Mouse (Mus musculus): ENCODE measurements around the gene Ppif. TPM values are rescaled to one million over a fixed set of nuclear protein-coding genes. Genes with fewer than 3 reads are reported as not detected.

Gene Ppif
- total RNA-seq, 1 experiment from 2014 or later, result 11.5 TPM

DNA sequence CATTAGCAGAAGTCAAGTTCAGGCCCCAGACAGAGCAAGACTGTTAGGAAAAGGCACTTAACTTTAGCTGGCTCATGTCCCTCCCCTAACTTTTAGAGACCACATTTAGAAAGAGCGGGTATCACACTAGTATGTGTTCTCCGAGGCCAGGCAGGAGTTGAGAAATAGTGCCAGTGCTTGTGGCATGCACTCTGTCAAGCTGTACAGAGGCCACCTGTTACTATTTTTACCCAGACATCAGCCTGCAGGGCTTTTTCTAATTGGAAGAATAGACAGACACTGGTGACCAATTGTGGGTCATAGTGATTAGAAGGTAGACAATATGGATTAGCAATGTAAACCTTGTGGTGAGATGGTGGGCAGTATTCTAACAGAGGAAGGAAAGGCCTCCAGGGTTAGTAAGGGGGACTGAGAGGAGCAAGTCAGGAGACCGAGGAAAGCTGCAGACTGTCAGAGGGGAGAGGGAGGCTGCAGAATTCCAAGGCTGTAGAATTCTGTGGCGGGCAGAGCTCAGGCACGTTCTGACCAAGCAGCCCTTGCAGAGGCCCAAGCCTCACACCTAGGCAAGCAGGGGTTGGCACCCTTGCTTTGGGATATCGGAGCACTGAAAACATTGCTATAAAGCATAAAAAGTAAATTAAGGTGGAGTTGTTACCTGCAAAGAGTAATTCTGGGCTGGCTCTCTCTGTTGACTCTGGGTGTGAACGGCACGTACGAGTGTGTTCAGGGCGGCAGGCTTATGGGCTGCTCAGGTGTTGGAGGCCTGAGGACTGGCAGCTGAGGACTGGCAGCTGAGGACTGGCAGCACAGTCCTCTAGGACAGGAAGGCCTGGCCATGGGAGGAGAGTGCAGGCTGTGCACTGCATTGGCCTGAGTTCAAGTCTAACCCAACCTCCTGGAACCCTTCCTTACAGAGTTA is 6.7 kb upstream of the Ppif start:
- ATAC-seq (ENCODE audit: extremely low read depth, insufficient number of reproducible peaks, low FRiP score, poor library complexity, severe bottlenecking), result no peak

DNA sequence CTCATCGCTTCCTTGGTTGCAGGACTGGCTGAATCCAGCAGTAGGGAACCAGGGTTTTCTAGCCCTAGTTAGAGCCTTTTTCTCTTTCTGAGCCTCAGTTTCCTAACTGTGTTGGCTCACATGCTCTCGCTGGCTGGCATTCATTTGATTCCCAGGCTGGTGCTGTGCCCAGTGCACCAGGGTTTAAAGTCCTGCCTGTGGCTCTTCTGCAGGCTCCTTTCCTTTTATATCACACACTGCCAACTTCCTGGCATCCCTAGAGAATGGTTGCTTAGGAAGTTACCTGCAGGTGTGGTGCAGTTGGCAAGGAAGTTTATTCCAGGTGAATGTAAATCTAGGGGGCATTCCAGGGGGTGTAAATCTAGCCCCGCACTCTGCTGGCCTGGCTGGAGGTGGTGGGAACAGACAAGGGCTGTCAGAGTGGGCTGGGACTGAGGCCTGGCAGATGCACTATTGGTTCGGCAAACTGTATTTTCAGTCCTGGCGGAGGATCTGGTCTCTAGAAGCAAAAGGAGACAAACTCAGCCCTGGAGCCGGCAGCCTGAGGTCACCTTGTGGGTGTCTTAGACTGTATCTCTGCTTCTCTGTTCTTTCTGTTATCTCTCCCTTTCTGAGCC is 575 bp upstream of the Ppif start:
- ATAC-seq (ENCODE audit: extremely low read depth, insufficient number of reproducible peaks, low FRiP score, poor library complexity, severe bottlenecking), result no peak

DNA sequence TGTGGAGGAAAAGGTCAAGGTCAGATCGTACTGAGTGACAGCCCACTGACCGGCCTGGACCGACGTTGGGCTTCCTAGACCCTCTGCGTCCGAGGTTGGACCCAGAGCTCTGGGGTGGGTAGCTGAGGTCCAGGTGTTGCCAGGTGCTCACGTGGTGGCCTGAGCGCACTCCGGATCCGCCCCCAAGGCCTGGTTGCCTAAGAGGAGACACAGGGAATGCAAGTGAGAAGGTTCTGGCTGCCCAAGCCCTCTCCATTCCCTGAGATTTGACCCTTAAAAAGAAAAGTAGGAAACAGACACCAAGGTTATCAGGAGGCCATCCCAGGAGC is 579 bp downstream of the Ppif start:
- ATAC-seq (ENCODE audit: extremely low read depth, insufficient number of reproducible peaks, low FRiP score, poor library complexity, severe bottlenecking), result no peak

DNA sequence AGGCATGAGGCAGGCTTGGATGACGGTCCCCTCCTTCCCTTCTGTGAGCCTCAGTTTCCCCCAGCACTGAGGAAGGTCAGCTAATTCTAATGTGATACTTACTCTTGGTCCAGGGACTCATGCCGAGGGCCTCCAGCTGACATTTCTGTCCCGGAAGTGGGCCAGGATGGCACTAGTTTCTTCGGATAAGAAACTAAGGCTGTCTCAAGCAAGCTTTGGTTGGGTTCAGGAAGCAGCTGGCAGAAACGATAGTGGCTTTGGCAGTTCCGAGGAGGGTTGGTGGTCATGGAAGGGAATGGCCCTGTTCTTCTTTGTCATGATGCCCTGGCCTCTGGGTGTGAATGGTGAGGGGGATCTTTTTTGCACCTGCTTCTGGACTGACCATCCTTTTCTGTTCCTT is 1.1 kb downstream of the Ppif start:
- no peak for ATAC-seq (ENCODE audit: extremely low read depth, insufficient number of reproducible peaks, low FRiP score, poor library complexity, severe bottlenecking)

DNA sequence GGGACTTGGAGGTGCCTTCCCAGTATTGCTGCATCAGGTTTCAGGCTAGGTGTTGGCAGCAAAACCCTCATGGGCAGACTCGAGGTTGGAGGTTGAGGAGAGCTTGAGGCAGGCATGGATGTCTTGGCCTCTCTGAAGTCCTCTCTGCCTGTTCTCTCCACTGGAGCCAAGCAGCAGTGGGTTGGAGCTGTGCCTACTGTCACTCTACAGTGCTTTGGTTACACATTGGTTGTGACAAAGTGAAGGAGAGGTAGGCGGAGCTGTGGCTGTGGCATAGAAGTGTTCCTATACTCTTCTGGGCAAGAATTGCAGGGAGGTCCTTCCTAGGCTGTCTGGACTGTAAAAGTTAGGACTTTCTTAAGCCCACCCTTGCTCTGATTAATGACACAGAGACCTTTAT is 2.4 kb downstream of the Ppif start:
- no peak for ATAC-seq (ENCODE audit: extremely low read depth, insufficient number of reproducible peaks, low FRiP score, poor library complexity, severe bottlenecking)

DNA sequence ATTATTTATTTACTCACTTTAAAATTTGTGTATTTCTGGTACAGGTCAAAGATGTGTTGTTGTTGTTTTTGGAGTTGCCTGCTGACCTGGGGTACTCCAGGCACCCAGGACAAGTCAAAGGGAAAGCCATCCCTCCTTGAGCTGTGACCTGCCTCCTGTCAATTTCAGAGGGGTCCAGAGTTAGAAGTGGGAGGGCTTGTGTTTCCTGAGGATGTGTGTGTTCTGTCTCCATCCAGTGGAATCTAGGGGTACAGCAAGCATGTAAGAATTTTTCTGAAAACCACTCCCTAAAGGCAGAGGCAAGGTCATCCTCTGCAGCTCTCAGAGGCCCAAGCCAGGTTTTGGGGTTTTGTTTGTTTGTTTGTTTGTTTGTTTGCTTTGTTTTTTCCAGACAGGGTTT is 8.0 kb downstream of the Ppif start:
- ATAC-seq (ENCODE audit: extremely low read depth, insufficient number of reproducible peaks, low FRiP score, poor library complexity, severe bottlenecking), result no peak

DNA sequence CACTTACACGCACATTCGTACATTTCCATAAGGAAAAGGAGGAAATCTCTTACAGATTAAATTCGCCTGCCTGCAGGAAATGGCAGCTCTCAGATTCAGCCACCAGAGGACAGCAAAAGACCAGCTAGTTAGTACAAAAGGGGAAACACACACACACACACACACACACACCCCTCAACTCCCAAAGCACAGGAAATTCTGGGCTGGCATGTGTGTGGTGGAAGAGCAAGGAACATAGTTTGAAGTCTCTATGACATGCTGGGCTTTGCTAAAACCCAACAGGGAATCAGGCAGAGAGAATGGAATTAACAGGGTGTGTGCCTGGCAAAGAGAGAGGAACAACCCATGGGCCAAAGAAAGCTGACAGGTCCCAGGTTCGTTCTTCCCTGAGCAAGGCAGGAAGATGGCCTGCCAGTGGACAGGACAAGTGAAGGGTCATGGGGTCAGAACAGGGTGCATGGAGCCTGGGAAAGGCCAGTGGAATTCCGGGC is 13.8 kb downstream of the Ppif start:
- peak; percentile 30; the same call in 1 of the 2 replicates for ATAC-seq (ENCODE audit: extremely low read depth, insufficient number of reproducible peaks, low FRiP score, poor library complexity, severe bottlenecking)

DNA sequence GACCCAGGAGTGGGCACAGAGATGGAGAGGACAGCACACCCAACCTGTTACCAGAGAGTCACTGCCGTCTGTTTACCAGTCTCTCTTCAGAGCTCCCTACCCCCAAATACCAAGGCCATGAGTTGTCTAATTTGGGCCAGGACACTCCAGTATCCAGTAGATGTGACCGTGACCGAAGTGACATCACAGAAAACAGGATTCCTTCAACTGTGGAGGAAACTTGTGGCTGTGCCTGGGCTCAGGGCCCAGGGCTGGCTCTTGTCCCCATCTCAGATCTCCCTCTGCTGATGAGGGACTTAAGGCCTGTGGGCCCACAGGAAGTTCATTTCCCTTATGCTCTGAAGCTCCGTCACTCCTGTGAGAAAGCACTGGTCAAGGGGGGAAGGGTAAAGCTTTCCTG is 14.5 kb downstream of the Ppif start:
- no peak for ATAC-seq (ENCODE audit: extremely low read depth, insufficient number of reproducible peaks, low FRiP score, poor library complexity, severe bottlenecking)

DNA sequence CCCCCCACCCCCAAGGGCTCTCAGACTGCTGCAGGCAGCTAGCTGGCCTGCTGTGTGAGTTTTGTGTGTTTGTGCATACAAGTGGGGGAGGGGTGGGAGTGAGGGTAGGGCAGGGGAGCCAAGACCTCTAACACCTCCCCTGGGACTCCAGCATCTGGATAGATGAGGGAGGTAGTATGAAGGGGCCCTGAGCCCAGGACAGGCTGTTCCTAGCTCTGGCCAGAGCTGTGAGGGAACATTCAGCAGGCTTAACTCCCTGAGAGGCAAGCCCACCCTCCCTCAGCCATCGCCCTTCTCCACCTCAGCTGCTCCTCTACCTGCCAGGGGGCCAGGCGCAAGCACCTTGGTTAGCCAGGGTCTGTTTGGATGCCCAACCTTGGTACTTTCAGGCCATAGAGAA is 15.0 kb downstream of the Ppif start:
- no peak for ATAC-seq (ENCODE audit: extremely low read depth, insufficient number of reproducible peaks, low FRiP score, poor library complexity, severe bottlenecking)

DNA sequence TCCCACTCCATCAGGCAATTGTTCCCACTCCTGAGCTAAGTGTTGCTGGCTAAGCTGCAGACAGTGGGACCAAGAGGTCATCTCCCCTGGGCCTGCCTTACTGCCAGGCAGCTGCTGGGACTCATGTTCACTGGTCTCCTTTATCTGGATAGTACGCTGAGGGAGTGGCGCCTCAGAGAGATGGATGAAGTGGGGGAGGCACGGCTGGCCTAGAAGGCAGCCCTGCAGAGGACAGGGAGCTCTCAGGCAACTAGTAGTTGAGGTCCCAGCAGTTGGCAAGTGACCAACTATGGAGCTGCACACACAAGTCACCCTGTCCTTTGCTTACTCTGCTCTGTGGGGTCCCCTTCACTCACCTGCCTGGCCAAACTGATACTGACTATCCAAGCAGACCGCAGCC is 16.1 kb downstream of the Ppif start:
- ATAC-seq (ENCODE audit: extremely low read depth, insufficient number of reproducible peaks, low FRiP score, poor library complexity, severe bottlenecking), result no peak

DNA sequence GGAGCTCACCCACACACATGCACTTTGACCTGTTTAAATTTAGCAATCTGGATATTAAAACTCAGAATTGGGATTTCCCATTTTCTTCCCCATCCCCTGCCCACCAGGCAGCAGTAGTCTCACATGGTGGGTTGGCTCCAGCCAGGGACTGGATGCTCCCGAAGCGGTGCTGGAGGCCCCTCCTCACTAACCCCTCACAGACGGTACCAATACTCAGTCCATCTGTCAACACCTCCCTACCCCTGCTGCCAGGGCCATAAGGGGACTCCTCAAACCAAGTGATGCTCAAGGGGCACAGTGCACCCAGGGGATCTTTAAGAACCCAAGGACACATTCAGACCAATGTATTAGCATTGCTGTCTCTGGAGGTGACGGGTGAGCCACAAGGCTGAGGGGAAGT is 16.7 kb downstream of the Ppif start:
- ATAC-seq (ENCODE audit: extremely low read depth, insufficient number of reproducible peaks, low FRiP score, poor library complexity, severe bottlenecking), result no peak

DNA sequence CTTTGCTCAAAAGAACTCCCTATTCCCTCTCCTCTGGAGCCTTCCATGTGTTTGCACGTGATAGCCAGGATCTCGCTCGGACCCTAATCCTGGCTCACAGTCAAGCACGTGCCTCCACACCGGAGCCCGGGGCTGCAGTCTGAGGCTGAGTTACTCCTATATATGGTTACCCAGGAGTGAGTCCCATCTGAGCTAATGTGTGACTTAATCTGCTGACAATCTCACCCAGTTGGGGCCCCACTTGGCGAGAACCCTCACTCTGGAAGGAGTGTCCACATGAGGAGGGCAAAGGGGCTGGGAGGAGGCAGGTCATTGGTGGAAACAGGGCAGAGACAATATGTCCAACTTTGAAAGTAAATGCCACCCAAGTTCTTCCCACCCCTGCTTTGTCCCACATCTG is 17.2 kb downstream of the Ppif start:
- no peak for ATAC-seq (ENCODE audit: extremely low read depth, insufficient number of reproducible peaks, low FRiP score, poor library complexity, severe bottlenecking)

DNA sequence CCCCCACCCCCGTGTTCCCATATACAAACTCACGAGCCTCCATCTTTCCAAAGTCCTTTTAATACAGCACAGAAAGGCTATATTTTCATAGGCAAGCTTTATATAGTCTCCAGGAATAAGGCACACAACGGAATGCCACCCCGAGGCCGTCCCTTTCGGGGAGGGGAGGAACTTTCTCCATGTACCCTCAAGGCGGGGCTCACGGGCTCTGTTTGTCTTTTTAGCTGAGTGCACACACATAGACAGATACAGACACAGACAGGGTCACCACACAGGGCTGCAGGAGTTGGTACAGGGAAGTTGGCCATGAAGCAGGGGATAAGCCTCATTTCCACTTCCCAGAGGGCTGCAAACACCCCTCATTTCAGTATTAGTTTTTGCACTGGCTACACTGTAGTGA is 17.6 kb downstream of the Ppif start:
- no peak for ATAC-seq (ENCODE audit: extremely low read depth, insufficient number of reproducible peaks, low FRiP score, poor library complexity, severe bottlenecking)

DNA sequence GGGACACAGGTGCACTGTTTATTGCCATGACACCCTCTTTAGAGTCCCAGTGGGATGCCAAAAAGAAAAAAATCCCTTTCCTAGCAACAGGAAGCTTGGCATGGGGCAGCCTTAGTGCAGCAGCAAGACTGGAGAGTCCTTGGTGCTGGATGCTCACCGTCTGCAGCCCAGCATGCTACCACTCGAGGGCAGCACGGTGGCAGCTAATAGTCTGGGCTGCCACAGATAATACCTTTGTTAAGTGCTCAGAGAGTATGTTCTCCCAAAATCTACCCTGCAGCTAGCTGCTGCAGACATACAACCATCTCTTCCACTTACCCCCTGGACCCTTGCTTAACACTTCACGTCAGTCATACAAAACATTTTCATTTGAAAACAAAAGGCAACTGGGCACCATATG is 19.5 kb downstream of the Ppif start:
- no peak for ATAC-seq (ENCODE audit: extremely low read depth, insufficient number of reproducible peaks, low FRiP score, poor library complexity, severe bottlenecking)

DNA sequence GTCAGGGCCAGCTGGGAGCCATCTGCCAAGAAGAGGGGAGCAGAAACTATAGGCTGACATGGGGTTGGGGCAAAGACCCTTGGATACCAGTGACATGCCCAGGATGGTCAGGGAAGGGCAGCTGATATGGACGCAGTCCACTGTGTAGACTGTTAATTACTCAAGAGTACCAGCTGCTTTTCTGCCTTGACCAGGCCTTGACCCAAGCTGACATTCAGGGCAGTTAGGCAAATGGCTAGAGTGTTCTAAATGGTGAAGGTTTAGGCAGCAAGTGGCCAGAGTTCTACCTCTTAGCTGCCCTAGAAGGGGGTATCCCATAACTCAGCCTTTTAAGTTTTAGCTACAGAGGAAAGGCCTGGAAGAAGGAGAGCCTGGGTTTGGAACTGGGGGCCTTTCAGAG is 22.6 kb downstream of the Ppif start:
- ATAC-seq (ENCODE audit: extremely low read depth, insufficient number of reproducible peaks, low FRiP score, poor library complexity, severe bottlenecking), result no peak

DNA sequence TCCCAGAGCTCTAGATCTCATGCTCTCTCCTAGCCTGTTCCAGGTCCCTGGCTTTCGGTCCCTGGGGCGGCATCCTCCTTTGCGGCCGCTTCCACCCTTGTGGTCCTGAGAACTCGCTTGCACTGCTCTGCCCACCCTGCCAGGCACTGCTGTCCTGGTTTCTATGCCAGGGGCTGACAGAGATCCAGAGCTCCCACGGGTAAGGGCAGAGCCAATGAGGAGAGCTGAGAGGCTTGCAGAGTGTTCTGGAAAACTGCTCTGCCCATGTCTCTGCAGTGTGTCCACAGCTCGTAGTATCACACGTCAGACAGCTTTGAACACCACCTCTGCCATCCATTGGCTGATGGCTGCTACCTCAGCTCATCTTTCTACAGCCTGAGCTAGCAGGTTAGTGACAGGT is 23.8 kb downstream of the Ppif start:
- ATAC-seq (ENCODE audit: extremely low read depth, insufficient number of reproducible peaks, low FRiP score, poor library complexity, severe bottlenecking), result no peak

DNA sequence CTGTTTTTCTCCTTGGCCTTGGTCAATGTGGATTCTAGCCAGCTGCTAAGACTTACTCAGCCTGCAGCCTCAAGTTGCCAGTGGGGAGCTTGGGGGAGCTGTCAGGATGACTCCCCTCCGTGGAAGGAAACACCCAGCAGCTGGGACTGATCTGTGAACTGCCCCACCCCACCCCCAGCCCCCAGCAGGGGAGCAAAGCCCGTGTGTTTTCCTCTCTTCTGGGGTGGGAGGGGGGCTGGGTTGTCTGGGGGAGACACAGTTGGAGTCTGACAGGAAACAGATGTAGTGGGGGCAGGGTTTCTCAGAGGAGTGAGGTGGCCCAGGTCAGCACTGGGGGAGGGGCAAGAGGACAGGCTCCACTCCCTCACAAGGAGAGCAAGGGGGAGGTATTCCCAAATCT is 24.5 kb downstream of the Ppif start:
- no peak for ATAC-seq (ENCODE audit: extremely low read depth, insufficient number of reproducible peaks, low FRiP score, poor library complexity, severe bottlenecking)

DNA sequence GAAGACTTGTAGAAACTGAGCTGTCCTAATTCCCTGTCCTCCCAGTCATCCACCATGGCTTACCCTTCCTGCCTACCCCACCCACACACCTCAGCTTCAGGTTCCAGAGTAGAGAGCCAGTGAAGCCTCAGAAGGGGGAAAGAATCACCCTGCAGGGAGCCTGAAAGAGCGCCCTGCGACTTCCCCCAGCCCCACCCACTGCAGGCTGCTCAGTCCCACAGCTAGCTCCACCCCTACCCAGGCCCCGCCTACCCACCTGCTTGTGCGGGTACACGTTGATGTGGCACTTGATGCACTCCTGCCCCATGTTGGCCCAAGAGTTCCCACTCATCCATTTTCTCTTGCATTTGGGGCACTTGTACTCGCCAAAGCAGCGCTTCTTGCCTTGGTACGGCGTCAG is 25.4 kb downstream of the Ppif start:
- peak; percentile 62 for ATAC-seq (ENCODE audit: extremely low read depth, insufficient number of reproducible peaks, low FRiP score, poor library complexity, severe bottlenecking)

DNA sequence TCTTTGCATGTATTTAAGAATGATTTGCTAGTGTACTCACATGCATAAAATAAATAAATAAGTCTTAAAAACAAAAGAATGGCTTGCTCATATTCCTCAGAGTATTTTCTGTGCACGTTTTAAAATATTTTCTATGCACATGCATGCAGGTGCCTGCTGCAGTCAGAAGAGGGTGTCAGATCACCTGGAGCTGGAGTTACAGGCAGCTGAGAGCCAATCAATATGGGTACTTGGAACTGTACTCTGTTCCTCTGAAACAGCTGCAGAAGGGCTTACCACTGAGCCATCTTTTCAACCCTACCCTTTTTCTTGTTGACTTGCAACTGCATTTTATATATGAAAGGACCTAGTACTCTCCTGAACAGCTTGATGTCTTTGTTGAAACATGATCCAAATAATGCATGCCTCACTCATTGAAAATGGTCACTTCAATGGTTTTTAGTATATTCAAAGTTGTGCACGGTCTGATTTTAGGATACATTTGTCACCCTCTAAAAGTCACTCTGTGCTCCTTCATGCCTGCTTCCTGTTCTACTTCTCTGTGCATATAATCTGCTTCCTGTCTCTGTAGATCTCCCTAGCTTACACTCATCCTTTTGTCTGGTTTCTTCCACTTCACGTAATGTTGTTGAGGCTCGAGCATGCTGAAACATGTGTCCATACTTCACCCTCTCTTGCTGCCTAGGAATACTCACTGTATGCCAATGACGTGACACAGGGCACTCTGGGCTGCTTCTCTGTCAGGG is 27.2 kb downstream of the Ppif start:
- peak; percentile 30; the same call in 1 of the 2 replicates for ATAC-seq (ENCODE audit: extremely low read depth, insufficient number of reproducible peaks, low FRiP score, poor library complexity, severe bottlenecking)

DNA sequence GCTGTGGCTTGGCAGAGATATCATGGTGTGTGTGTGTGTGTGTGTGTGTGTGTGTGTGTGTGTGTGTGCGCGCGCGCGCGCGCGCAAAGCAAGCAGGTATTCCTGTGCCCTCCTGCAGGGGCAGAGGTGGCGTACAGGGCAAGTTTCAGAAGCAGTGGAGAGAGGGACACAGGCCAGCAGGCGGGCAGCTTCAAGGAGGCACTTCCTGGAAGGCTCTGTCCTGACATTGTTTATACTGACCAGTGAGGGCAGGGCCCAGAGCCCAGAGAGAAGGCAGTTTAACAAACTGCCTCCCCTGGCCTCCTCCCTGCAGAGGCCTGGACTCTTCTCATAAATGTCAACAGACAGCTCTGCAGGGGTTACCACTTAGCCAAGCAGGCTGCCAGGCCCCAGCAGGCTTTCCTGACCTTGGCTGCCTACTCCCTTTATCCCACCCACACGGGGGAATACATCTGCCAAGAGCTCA is 31.1 kb downstream of the Ppif start:
- ATAC-seq (ENCODE audit: extremely low read depth, insufficient number of reproducible peaks, low FRiP score, poor library complexity, severe bottlenecking), result no peak; the same call in 1 of the 2 replicates

Measured in neutrophil, adult 5-6 weeks (primary cell).